Mouse (Mus musculus) heart, embryonic 13.5 days (tissue): Measurements from ENCODE around the gene Zfp646. TPM values are rescaled to one million over a fixed set of nuclear protein-coding genes. Genes with fewer than 3 reads are reported as not detected.
A peak's percentile ranks its signal among the peaks of the same experiment; 100 is the strongest.
"Not testable (repeated sequence)": the region's sequence is repeated elsewhere in the genome, so short reads cannot be mapped to it uniquely, and the experiment has no call there.

Source experiments
- ATAC-seq: fragments of 200-750 bp; cut with Nextera tagmentation; 2 replicates; pipeline ENCODE4 v1.8.0; 2017; ENCODE audit warnings: moderate TSS enrichment; ENCODE audit not compliant: insufficient number of reproducible peaks, low FRiP score, low TSS enrichment; ENCODE audit errors: extremely low read depth
- H3K27ac ChIP-seq: fragments of 300-500 bp; sonication (generic); replicated peaks from 2 replicates; pipeline ENCODE4 v1.5.1; 2015; ENCODE audit warnings: moderate library complexity, mild to moderate bottlenecking, inconsistent platforms
- H3K27me3 ChIP-seq: fragments of 300-500 bp; sonication (generic); replicated peaks from 2 replicates; pipeline ENCODE4 v1.6.1; 2015; ENCODE audit warnings: mild to moderate bottlenecking, inconsistent platforms
- H3K36me3 ChIP-seq: fragments of 300-500 bp; sonication (generic); 2 replicates; pipeline ENCODE4 v1.6.1; 2015; ENCODE audit warnings: mild to moderate bottlenecking, inconsistent platforms
- H3K4me1 ChIP-seq: fragments of 300-500 bp; sonication (generic); 2 replicates; pipeline ENCODE4 v1.6.1; 2015; ENCODE audit warnings: inconsistent platforms
- H3K4me2 ChIP-seq: fragments of 300-500 bp; sonication (generic); 2 replicates; pipeline ENCODE4 v1.6.1; 2015; ENCODE audit warnings: inconsistent platforms, mild to moderate bottlenecking, moderate library complexity
- H3K4me3 ChIP-seq: fragments of 300-500 bp; sonication (generic); 2 replicates; pipeline ENCODE4 v1.5.1; 2015; ENCODE audit warnings: moderate library complexity, mild to moderate bottlenecking, inconsistent platforms
- H3K9ac ChIP-seq: fragments of 300-500 bp; sonication (generic); 2 replicates; pipeline ENCODE4 v1.6.1; 2015; ENCODE audit warnings: inconsistent platforms, mild to moderate bottlenecking, moderate library complexity
- H3K9me3 ChIP-seq: fragments of 300-500 bp; sonication (generic); 2 replicates; pipeline ENCODE4 v1.6.1; 2016; ENCODE audit warnings: inconsistent platforms
- WGBS: fragments of 180-500 bp; shearing (Covaris S2); methylation state at CpG from one replicate; pipeline ENCODE4 v1.1.7; 2015; ENCODE audit warnings: mixed read lengths; 5-methylcytosine and 5-hydroxymethylcytosine counted together
- polyA plus RNA-seq: library from polyadenylated mRNA; unstranded; fragments of >200 nt; fragmentation: Nextera tagmentation; extraction: Ambion mirVana; gene quantifications from 2 replicates; pipeline ENCODE4 v1.2.1, GENCODE M21; 2015

The Zfp646 gene
- polyA plus RNA-seq = 5.6 and 6.6 TPM in 2 replicates

DNA sequence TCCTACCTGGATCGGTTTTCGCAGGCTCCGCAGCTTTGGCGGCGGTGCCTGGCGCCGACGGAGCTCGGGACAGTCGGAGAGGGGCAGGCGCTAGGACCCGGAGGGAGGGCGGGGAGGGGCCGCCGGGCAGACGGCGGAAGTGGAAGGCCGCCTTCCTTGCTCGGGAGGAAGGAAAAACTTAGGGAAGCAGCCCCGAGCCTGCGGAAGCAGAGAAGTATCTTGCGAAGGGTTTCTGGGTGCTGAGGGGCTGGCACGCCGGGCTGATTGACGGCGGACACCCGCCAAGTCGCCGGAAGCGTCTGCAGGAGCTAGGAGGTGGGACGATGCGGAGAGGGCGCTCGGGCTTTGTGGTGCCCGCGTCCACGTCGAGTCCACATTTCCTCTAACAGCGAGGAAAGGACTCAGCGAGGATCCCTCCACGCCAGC, at the start of gene Zfp646:
Gene Zfp646, plus strand, starts transcription at position 181 of the 426 bp plus-strand sequence.
- peaks cover 31% of the 10 kb centered on the region for H3K4me1 ChIP-seq
- H3K4me3 ChIP-seq = peak within 1 kb of the TSS; percentile 97
- H3K27me3 ChIP-seq = no peaks in the 10 kb centered on the region
- no peaks in the 10 kb centered on the region for H3K9me3 ChIP-seq
- peaks cover 54% of the 10 kb centered on the region for H3K36me3 ChIP-seq
- peak; percentile 74 for ATAC-seq
- peak within 1 kb of the TSS; percentile 98 for H3K9ac ChIP-seq
- WGBS = 0% methylated on average over 41 of the region's 41 CpGs
- peak within 1 kb of the TSS; percentile 99 for H3K27ac ChIP-seq
- peak within 1 kb of the TSS; percentile 95 for H3K4me2 ChIP-seq

DNA sequence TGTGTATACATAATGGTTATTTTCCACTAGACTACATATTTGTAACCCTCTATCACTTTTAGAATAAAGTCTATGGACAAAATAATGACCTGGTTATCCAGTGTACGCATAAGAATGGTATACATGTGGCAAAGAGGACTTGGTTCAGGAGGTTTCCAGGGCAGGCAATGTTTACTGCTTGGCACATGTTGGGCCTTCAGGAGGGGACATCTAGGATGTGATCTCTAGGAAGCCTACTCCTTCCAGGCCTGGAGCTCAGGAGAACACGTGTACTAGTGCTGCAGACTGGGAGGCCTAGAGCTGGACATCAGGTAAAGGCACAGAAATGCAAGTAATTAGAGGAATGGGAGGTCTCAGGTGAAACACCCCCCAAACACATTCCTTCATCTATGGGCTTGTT, 40.5 kb upstream of the Zfp646 start:
- 77% methylated on average over 2 of the region's 2 CpGs for WGBS
- ATAC-seq = no peak
- no peak overlapping the region for H3K9ac ChIP-seq
- H3K4me3 ChIP-seq = no peak overlapping the region
- no peak overlapping the region for H3K27ac ChIP-seq
- peaks cover 4% of the 10 kb centered on the region for H3K4me1 ChIP-seq
- no peak overlapping the region for H3K4me2 ChIP-seq
- H3K9me3 ChIP-seq = no peaks in the 10 kb centered on the region
- no peaks in the 10 kb centered on the region for H3K36me3 ChIP-seq
- no peaks in the 10 kb centered on the region; the same call in 1 of the 2 replicates for H3K27me3 ChIP-seq

DNA sequence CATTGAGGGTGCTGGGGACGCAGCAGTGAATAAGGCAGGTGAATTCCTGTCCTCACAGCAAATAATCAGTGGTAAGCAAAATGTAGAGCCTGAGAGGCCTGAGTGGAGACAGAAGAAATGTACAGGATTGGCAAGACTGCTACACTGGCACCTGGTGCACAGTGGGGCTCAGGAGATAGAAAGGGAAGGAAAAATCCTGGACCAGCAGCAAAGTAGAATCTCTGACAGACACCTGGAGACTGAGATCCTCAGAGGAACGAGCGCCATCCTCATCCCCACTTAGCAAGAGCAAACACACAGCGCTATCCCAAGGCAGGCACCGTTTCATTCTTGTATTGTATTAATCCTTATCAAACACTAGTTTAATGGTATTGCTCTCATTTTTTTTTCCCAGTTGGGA, 38.5 kb upstream of the Zfp646 start:
- Histone ChIP-seq H3K9ac (no peak overlapping the region), H3K27me3 (no peaks in the 10 kb centered on the region; the same call in 1 of the 2 replicates), H3K4me2 (no peak overlapping the region), H3K4me3 (no peak overlapping the region), H3K27ac (no peak overlapping the region), H3K36me3 (no peaks in the 10 kb centered on the region), H3K4me1 (peaks cover 9% of the 10 kb centered on the region), H3K9me3 (no peaks in the 10 kb centered on the region)
- ATAC-seq = no peak
- WGBS = 86% methylated on average over 5 of the region's 5 CpGs

DNA sequence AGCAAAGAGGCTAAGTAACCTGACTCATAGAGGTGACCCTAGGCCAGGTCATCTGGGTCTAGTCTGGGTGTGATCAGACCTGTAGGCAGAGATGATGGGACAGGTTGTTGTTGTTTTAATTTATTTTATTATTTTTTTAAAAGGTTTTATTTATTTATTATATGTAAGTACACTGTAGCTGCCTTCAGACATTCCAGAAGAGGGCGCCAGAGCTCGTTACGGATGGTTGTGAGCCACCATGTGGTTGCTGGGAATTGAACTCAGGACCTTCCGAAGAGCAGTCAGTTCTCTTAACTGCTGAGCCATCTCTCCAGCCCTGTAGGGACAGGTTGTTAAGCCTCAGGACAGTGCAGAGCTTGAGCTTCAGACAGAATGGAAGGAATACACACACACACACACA, 38.1 kb upstream of the Zfp646 start:
- WGBS = 68% methylated on average over 4 of the region's 4 CpGs
- not testable (repeated sequence) for ATAC-seq
- peaks cover 13% of the 10 kb centered on the region for H3K4me1 ChIP-seq

DNA sequence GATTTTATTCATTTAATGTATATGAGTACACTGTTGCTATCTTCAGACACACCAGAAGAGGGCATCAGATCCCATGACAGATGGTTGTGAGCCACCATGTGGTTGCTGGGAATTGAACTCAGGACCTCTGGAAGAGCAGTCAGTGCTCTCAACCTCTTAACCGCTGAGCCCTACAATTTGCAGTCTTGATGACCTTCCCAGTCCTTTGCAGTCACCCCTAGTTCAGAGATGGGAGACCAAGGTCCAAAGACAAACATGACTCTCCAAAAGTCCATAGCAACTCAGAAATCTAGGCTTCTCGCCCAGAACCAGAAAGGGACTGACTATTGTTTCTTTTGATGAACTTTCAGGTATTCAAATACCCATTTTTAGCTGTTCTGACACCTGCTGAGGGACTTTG, 36.0 kb upstream of the Zfp646 start:
- H3K9ac ChIP-seq, H3K27ac ChIP-seq, ATAC-seq, H3K4me3 ChIP-seq, H3K27me3 ChIP-seq, H3K9me3 ChIP-seq: not testable (repeated sequence)
- 68% methylated on average over 2 of the region's 2 CpGs for WGBS
- H3K36me3 ChIP-seq = peaks cover 19% of the 10 kb centered on the region
- peak overlapping the region; percentile 91; the same call in 1 of the 2 replicates for H3K4me2 ChIP-seq
- H3K4me1 ChIP-seq = peaks cover 15% of the 10 kb centered on the region

More for the DNA sequence above, 38.1 kb upstream of the Zfp646 start:
- not testable (repeated sequence) for H3K4me3 ChIP-seq, H3K36me3 ChIP-seq, H3K9me3 ChIP-seq, H3K27me3 ChIP-seq, H3K27ac ChIP-seq, H3K4me2 ChIP-seq, H3K9ac ChIP-seq

DNA sequence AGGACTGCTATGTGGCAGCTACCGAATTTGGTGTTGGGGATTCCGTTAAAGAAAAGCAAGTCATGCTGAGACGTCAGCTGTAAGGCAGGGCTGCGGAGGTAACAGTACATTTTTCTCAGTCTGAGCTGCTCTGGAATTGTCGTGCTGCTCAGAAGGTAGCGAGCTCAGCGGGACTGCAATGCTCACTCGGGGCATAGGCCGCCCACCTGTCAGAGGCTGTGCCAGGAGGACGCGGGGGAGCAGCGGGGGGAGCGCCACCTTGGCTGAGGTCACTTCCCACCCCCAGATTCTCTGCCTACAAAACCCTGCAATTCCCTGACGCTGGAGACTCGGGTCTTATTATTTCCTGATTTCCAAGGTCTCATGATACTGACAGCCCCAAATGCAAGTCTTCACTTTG, 35.1 kb upstream of the Zfp646 start:
- Histone ChIP-seq H3K27me3 (no peaks in the 10 kb centered on the region; the same call in 1 of the 2 replicates), H3K4me2 (peak overlapping the region; percentile 91), H3K4me1 (peaks cover 15% of the 10 kb centered on the region), H3K27ac (peak overlapping the region; percentile 97), H3K36me3 (peaks cover 25% of the 10 kb centered on the region), H3K9ac (peak overlapping the region; percentile 97), H3K9me3 (no peaks in the 10 kb centered on the region), H3K4me3 (peak overlapping the region; percentile 75)
- WGBS = 3% methylated on average over 15 of the region's 15 CpGs
- ATAC-seq = no peak

DNA sequence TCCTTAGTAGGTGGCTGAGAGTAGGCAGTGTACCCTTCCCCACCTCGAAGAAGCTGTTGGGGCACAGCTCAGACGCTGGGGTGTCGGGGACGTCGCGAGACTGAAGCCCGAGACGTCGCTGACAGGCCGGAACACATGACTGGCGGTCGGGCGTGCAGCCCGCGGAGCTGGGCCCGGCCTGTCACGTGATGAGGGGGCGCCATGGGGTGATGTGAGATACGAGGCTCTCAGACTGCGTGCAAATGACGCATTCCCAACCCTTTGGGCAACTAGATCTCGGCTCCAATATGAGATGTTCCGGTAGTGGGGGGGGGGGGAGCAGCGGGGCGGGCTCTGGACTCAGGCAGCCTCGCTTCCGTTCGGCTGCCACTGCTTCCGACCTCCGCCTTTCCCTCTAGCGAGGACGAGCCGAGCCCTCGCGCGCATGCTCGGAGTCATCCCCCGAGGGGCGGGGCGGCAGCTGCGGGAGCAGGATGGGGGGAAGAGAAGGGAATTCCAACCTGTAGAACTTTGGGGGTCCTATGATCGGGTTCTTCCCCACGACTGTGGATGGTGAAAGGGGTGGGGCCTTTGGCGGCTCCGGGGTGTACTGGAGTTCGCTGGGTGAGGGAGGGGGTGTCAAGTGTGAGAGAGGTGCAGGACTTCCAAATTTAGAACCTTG, 34.6 kb upstream of the Zfp646 start:
- Histone ChIP-seq H3K27me3 (no peaks in the 10 kb centered on the region), H3K27ac (peak overlapping the region; percentile 97), H3K4me3 (peak overlapping the region; percentile 75), H3K9me3 (no peaks in the 10 kb centered on the region), H3K36me3 (peaks cover 31% of the 10 kb centered on the region), H3K4me1 (peaks cover 15% of the 10 kb centered on the region), H3K9ac (peak overlapping the region; percentile 97), H3K4me2 (peak overlapping the region; percentile 91)
- WGBS = under 1% methylated on average over 45 of the region's 46 CpGs
- ATAC-seq = peak; percentile 89

DNA sequence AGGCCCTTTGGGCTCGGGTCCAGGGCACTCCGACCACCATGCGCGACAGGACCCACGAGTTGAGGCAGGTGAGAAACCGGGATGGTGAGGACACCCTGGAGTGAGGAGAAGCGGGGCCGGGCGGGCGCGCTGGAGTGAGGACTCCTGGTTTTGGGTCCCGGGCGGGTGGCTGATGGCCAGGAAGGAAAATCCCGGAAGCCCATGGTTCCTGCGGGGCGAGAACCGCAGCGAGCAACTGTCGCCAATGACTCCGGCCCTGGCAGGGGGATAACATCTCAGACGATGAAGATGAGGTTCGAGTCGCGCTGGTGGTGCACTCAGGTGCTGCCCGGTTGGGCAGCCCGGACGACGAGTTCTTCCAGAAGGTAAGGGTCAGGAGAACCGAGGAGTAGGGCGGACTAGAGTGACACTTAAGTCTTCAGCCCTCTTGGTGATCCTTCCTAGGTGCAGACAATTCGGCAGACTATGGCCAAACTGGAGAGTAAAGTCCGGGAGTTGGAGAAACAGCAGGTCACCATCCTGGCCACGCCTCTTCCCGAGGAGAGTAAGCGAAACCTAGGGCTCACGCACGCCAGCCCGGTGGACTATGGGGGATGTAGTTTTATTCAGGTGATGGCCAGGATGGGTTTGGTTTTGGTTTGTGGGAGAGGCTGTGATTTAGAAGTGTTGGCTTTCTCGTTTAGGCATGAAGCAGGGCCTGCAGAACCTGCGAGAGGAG, 33.9 kb upstream of the Zfp646 start:
- WGBS = under 1% methylated on average over 40 of the region's 40 CpGs
- Histone ChIP-seq H3K27ac (peak overlapping the region; percentile 97), H3K9me3 (no peaks in the 10 kb centered on the region), H3K4me1 (peaks cover 15% of the 10 kb centered on the region), H3K4me2 (peak overlapping the region; percentile 91), H3K4me3 (peak overlapping the region; percentile 75), H3K36me3 (peaks cover 38% of the 10 kb centered on the region), H3K9ac (peak overlapping the region; percentile 97), H3K27me3 (no peaks in the 10 kb centered on the region)
- peak; percentile 45; the same call in 1 of the 2 replicates for ATAC-seq

DNA sequence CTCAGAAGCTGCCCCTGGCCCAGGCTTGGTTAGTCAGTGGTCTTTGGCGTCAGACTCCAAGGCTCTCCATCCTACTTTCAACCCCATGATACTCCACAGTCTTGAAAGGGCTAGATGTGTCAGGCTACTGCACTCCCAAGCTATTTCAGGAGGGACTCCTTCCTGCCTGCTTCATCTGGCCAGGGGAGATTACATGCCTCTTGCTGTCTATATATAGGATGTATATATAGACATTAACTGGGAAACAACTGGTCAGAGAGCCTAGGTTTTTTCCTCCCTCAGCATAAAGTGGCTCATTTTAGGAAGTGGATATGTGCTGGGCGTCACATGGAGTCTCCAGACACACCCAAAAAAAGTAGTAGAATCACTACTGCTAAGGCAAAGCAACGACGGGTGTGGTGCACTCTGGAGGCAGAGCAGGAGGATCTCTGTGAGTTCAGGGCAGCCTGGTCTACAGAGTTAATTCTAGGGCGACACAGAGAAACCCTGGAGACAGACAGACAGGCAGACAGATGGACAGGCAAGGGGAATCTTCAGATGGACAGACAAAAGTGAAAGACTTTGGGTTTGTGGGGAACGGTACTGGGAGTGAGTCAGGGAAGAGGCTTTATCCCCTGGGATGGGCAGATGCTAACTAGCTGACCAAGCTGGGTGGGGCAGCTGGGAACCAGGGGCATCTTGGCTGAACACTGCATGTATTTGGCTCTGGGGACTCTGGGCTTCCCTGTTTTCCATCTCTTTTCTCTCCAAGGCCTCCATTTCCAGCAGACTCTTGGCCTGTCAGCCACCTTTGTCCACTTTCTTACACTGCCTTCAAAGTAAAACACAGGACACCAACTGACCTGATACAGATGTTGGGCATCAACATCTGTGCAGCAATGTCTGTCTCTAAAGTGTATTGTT, 25.8 kb upstream of the Zfp646 start:
- ATAC-seq = no peak
- H3K27ac ChIP-seq = no peak overlapping the region
- peaks cover 38% of the 10 kb centered on the region for H3K36me3 ChIP-seq
- no peak overlapping the region for H3K4me3 ChIP-seq
- no peak overlapping the region for H3K4me2 ChIP-seq
- H3K9me3 ChIP-seq = no peaks in the 10 kb centered on the region
- WGBS = 64% methylated on average over 6 of the region's 6 CpGs
- peaks cover 7% of the 10 kb centered on the region for H3K4me1 ChIP-seq
- H3K27me3 ChIP-seq = no peaks in the 10 kb centered on the region
- no peak overlapping the region for H3K9ac ChIP-seq

DNA sequence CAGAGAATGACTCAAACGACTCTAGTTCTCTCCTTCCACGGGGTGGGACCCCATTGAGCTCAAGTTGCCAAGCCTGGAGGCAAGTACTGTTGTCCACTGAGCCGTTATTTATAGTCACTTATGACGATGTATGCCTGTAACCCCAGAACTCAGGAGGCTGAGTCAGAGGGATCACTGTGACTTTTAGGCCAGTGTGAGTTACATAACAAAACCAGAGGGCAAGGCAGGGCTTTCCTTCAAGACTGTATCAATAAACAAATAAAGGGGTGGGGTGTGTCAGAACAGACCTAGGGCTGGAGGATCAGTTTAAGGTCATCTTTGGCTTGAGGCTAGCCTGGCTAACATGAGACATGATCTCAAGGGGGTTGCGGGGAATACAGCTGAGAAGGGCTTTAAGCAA, 25.1 kb upstream of the Zfp646 start:
- 63% methylated on average over 5 of the region's 5 CpGs for WGBS

DNA sequence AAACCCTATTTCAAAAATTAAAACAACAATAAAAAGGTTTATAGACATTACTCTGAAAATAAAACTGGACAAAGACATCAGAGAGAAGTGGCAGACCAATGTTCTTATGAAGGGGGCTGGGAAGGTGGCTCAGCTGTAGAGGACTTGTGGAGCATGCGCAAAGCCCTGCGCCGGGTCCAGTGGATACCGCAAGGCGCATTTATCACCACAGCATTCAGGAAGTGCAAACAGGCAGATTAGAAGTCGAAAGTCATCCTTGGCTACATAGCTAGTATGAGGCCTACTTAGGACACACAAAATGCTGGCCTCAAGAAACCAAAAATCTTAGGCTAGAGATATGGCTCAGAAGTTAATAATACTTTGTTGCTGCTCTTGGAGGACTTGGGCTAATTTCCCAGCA, 17.8 kb upstream of the Zfp646 start:
- Histone ChIP-seq H3K4me3 (no peak overlapping the region), H3K4me2 (no peak overlapping the region), H3K9me3 (no peaks in the 10 kb centered on the region), H3K27ac (no peak overlapping the region), H3K27me3 (no peaks in the 10 kb centered on the region), H3K4me1 (no peaks in the 10 kb centered on the region), H3K36me3 (no peaks in the 10 kb centered on the region), H3K9ac (no peak overlapping the region)
- WGBS = 75% methylated on average over 6 of the region's 6 CpGs
- no peak for ATAC-seq

More for the DNA sequence above, 25.1 kb upstream of the Zfp646 start:
- peaks cover 7% of the 10 kb centered on the region for H3K4me1 ChIP-seq
- H3K4me2 ChIP-seq = no peak overlapping the region
- H3K27me3 ChIP-seq = no peaks in the 10 kb centered on the region
- H3K36me3 ChIP-seq = peaks cover 31% of the 10 kb centered on the region
- no peak for ATAC-seq
- H3K27ac ChIP-seq = no peak overlapping the region
- no peaks in the 10 kb centered on the region for H3K9me3 ChIP-seq
- H3K9ac ChIP-seq = no peak overlapping the region
- no peak overlapping the region for H3K4me3 ChIP-seq
